Mouse (Mus musculus) small intestine, adult 2 months (tissue): ENCODE results near the gene Lefty2.

Experiments used
- CTCF ChIP-seq: fragments of 200-500 bp; IDR thresholded peaks from 2 replicates; pipeline ENCODE4 v1.5.1; 2012; ENCODE audit warnings: low read depth, mild to moderate bottlenecking, control low read depth, inconsistent platforms, low read length, moderate library complexity, mixed read lengths; ENCODE audit not compliant: insufficient replicate concordance, insufficient read length; ENCODE audit errors: extremely low read depth
- POLR2A ChIP-seq: fragments of 200-500 bp; IDR thresholded peaks from 2 replicates; pipeline ENCODE4 v1.6.1; 2012; ENCODE audit warnings: low read depth, mild to moderate bottlenecking, control low read depth, inconsistent platforms, low read length, moderate library complexity

- TF ChIP-seq CTCF: no peak
- TF ChIP-seq POLR2A: no peak
Measured at GRCm38 (mm10) chr1:180906461-180907147, 13.7 kb downstream of the Lefty2 start.
